Mouse (Mus musculus): ENCODE measurements around the gene Plcb3. TPM values are rescaled to one million over a fixed set of nuclear protein-coding genes. Genes with fewer than 3 reads are reported as not detected.

The Plcb3 gene
- 10 to 100 TPM; 13.4 to 13.6 TPM for total RNA-seq (2021)
- long read RNA-seq, experiment 1, full-length matches to known transcripts = 13 of 21 reads
- long read RNA-seq, experiment 1, partial matches to known transcripts = 4 of 21 reads
- long read RNA-seq, experiment 1, other reads (novel, unspliced or antisense) = 4 of 21 reads
- long read RNA-seq, experiment 2, full-length matches to known transcripts = 15 of 23 reads
- long read RNA-seq, experiment 2, partial matches to known transcripts = 3 of 23 reads
- long read RNA-seq, experiment 2, other reads (novel, unspliced or antisense) = 5 of 23 reads

GRCm38 (mm10) chr19:6975537-6976521 is at the start of gene Plcb3:
Plcb3 (minus strand) TSS chr19:6976470.
- intact Hi-C loops (cut with DNase I) = loop anchor here (5.0 kb wide), 2 partner anchors 34 to 54 kb away; partner anchors contain the start of genes Bad, Esrra and Gpr137
- DNase-seq (ENCODE audit: low spot score in 2 of 2) = peak; percentile 72 to 89

- DNase-seq (ENCODE audit: low spot score in 2 of 2) = peak in 1 of 2 experiments; percentile 34
- intact Hi-C loops (cut with DNase I) = no loop called here
Measured at GRCm38 (mm10) chr19:7020224-7020641, 44.0 kb upstream of the Plcb3 start.

- intact Hi-C loops (cut with DNase I) = loop anchor here (5.0 kb wide), 1 partner anchor 87 kb away; the partner anchor contains the start of gene Kcnk4
- peak; percentile 42 to 52 for DNase-seq (ENCODE audit: low spot score in 2 of 2)
Measured at GRCm38 (mm10) chr19:7019191-7019590, 42.9 kb upstream of the Plcb3 start, which contains the start of gene Fermt3. Fermt3 (minus strand) TSS chr19:7019469.

GRCm38 (mm10) chr19:7018546-7018945 is 42.3 kb upstream of the Plcb3 start:
- no peak for DNase-seq (ENCODE audit: low spot score in 2 of 2)
- intact Hi-C loops (cut with DNase I) = loop anchor here (5.0 kb wide), 1 partner anchor 86 kb away; the partner anchor contains the start of gene Kcnk4

- DNase-seq (ENCODE audit: low spot score in 2 of 2) = no peak
- intact Hi-C loops (cut with DNase I) = loop anchor here (5.0 kb wide), 1 partner anchor 85 kb away; the partner anchor contains the start of gene Kcnk4
Measured at GRCm38 (mm10) chr19:7017541-7018457, 41.5 kb upstream of the Plcb3 start.

GRCm38 (mm10) chr19:7014481-7015135 is 38.3 kb upstream of the Plcb3 start:
- DNase-seq (ENCODE audit: low spot score in 2 of 2) = no peak
- intact Hi-C loops (cut with DNase I) = loop anchor here (5.0 kb wide), 1 partner anchor 82 kb away; the partner anchor contains the start of gene Kcnk4

GRCm38 (mm10) chr19:7013984-7014383 is 37.7 kb upstream of the Plcb3 start:
- intact Hi-C loops (cut with DNase I) = no loop called here
- DNase-seq (ENCODE audit: low spot score in 2 of 2) = no peak

GRCm38 (mm10) chr19:7012426-7012825 is 36.2 kb upstream of the Plcb3 start:
- intact Hi-C loops (cut with DNase I) = no loop called here
- no peak for DNase-seq (ENCODE audit: low spot score in 2 of 2)

- no peak for DNase-seq (ENCODE audit: low spot score in 2 of 2)
- intact Hi-C loops (cut with DNase I) = no loop called here
Measured at GRCm38 (mm10) chr19:7006892-7007593, 30.8 kb upstream of the Plcb3 start.

GRCm38 (mm10) chr19:6999360-7000063 is 23.2 kb upstream of the Plcb3 start:
- intact Hi-C loops (cut with DNase I) = no loop called here
- DNase-seq (ENCODE audit: low spot score in 2 of 2) = no peak

GRCm38 (mm10) chr19:6997721-6998290 is 21.5 kb upstream of the Plcb3 start:
- DNase-seq (ENCODE audit: low spot score in 2 of 2) = no peak
- intact Hi-C loops (cut with DNase I) = no loop called here

- intact Hi-C loops (cut with DNase I) = no loop called here
- peak; percentile 64 to 78 for DNase-seq (ENCODE audit: low spot score in 2 of 2)
Measured at GRCm38 (mm10) chr19:6996006-6996405, 19.7 kb upstream of the Plcb3 start, which contains the start of the genes Nudt22 and Trpt1. Nudt22 (minus strand) TSS chr19:6996117. Trpt1 (plus strand) TSS chr19:6996131.

- DNase-seq (ENCODE audit: low spot score in 2 of 2) = no peak
- intact Hi-C loops (cut with DNase I) = no loop called here
Measured at GRCm38 (mm10) chr19:6995255-6995991, 19.2 kb upstream of the Plcb3 start.

- intact Hi-C loops (cut with DNase I) = no loop called here
- DNase-seq (ENCODE audit: low spot score in 2 of 2) = no peak
Measured at GRCm38 (mm10) chr19:6994489-6994888, 18.2 kb upstream of the Plcb3 start.

- intact Hi-C loops (cut with DNase I) = no loop called here
- DNase-seq (ENCODE audit: low spot score in 2 of 2) = no peak
Measured at GRCm38 (mm10) chr19:6994002-6994401, 17.7 kb upstream of the Plcb3 start.
